Mouse (Mus musculus): ENCODE results near the gene Mctp2. TPM values are rescaled to one million over a fixed set of nuclear protein-coding genes. Genes with fewer than 3 reads are reported as not detected.

Gene Mctp2
- total and polyA plus RNA-seq, 3 experiments, result not detected

GRCm38 (mm10) chr7:72195709-72196108, 110.7 kb downstream of the Mctp2 start:
- no peak for DNase-seq (ENCODE audit: low read depth, low spot score)
- Histone ChIP-seq H3K9ac (ENCODE audit: control insufficient read depth, low read depth, low read length, poor library complexity, severe bottlenecking) (no peak overlapping the region), H3K4me3 (ENCODE audit: control insufficient read depth in 1 of 2, insufficient read depth in 1 of 2, low read depth in 2 of 2, low read length in 2 of 2) (no peak overlapping the region), H3K9me3 (replicated peaks; ENCODE audit: insufficient read depth, low read length) (no peaks in the 10 kb centered on the region), H3K36me3 (ENCODE audit: control insufficient read depth in 1 of 2, insufficient read depth in 2 of 2, low read length in 2 of 2) (no peaks in the 10 kb centered on the region), H3K27me3 (ENCODE audit: control insufficient read depth in 1 of 2, insufficient read depth in 2 of 2, low read length in 2 of 2) (no peaks in the 10 kb centered on the region), H3K27ac (ENCODE audit: control insufficient read depth, low read depth, low read length) (no peak overlapping the region), H3K79me2 (ENCODE audit: control insufficient read depth, insufficient read depth, low read length, poor library complexity) (no peaks in the 10 kb centered on the region), H3K4me1 (ENCODE audit: control insufficient read depth in 1 of 2, insufficient read depth in 2 of 2, low read length in 2 of 2) (no peaks in the 10 kb centered on the region)
- no peak for TF ChIP-seq SMC3 (IDR thresholded peaks at IDR 0.05; ENCODE audit: low read depth, low read length)
- TF ChIP-seq UBTF (IDR thresholded peaks at IDR 0.05; ENCODE audit: borderline replicate concordance, insufficient read depth, low read depth, low read length), result no peak
- TF ChIP-seq CTCF (IDR thresholded peaks at IDR 0.05 in 2 of 3, conservative IDR thresholded peaks at IDR 0.05 in 1 of 3; ENCODE audit: control insufficient read depth in 1 of 3, insufficient read depth in 1 of 3, low read depth in 2 of 3, low read length in 3 of 3, poor library complexity in 1 of 3, severe bottlenecking in 1 of 3), result no peak
- no peak for TF ChIP-seq USF1 (IDR thresholded peaks at IDR 0.05; ENCODE audit: low read depth, low read length)
- no peak for TF ChIP-seq MYC (IDR thresholded peaks at IDR 0.05; ENCODE audit: low read depth, low read length)
- no peak for TF ChIP-seq ZKSCAN1 (IDR thresholded peaks at IDR 0.05; ENCODE audit: low read depth, low read length)
- no peak for TF ChIP-seq ZC3H11A (IDR thresholded peaks at IDR 0.05; ENCODE audit: low read depth, low read length)
- no peak for TF ChIP-seq RCOR1 (IDR thresholded peaks at IDR 0.05; ENCODE audit: low read depth, low read length)
- TF ChIP-seq TCF12 (IDR thresholded peaks at IDR 0.05; ENCODE audit: low read depth, low read length), result no peak

GRCm38 (mm10) chr7:72193304-72193703, 113.1 kb downstream of the Mctp2 start:
- H3K27me3 ChIP-seq (ENCODE audit: control insufficient read depth in 1 of 2, insufficient read depth in 2 of 2, low read length in 2 of 2), result no peaks in the 10 kb centered on the region
- no peak for TF ChIP-seq TCF12 (IDR thresholded peaks at IDR 0.05; ENCODE audit: low read depth, low read length)
- no peak for DNase-seq (ENCODE audit: low read depth, low spot score)
- no peaks in the 10 kb centered on the region for H3K4me1 ChIP-seq (ENCODE audit: control insufficient read depth in 1 of 2, insufficient read depth in 2 of 2, low read length in 2 of 2)
- H3K4me3 ChIP-seq (ENCODE audit: control insufficient read depth in 1 of 2, insufficient read depth in 1 of 2, low read depth in 2 of 2, low read length in 2 of 2), result no peak overlapping the region
- no peak overlapping the region for H3K27ac ChIP-seq (ENCODE audit: control insufficient read depth, low read depth, low read length)
- H3K9ac ChIP-seq (ENCODE audit: control insufficient read depth, low read depth, low read length, poor library complexity, severe bottlenecking), result no peak overlapping the region
- no peaks in the 10 kb centered on the region for H3K79me2 ChIP-seq (ENCODE audit: control insufficient read depth, insufficient read depth, low read length, poor library complexity)
- no peaks in the 10 kb centered on the region for H3K36me3 ChIP-seq (ENCODE audit: control insufficient read depth in 1 of 2, insufficient read depth in 2 of 2, low read length in 2 of 2)
- H3K9me3 ChIP-seq (replicated peaks; ENCODE audit: insufficient read depth, low read length), result no peaks in the 10 kb centered on the region

- Histone ChIP-seq H3K27me3 (ENCODE audit: control insufficient read depth in 1 of 2, insufficient read depth in 2 of 2, low read length in 2 of 2) (no peaks in the 10 kb centered on the region), H3K27ac (ENCODE audit: control insufficient read depth, low read depth, low read length) (no peak overlapping the region), H3K9me3 (replicated peaks; ENCODE audit: insufficient read depth, low read length) (no peaks in the 10 kb centered on the region), H3K36me3 (ENCODE audit: control insufficient read depth in 1 of 2, insufficient read depth in 2 of 2, low read length in 2 of 2) (no peaks in the 10 kb centered on the region), H3K4me3 (ENCODE audit: control insufficient read depth in 1 of 2, insufficient read depth in 1 of 2, low read depth in 2 of 2, low read length in 2 of 2) (no peak overlapping the region), H3K4me1 (ENCODE audit: control insufficient read depth in 1 of 2, insufficient read depth in 2 of 2, low read length in 2 of 2) (no peaks in the 10 kb centered on the region), H3K79me2 (ENCODE audit: control insufficient read depth, insufficient read depth, low read length, poor library complexity) (no peaks in the 10 kb centered on the region), H3K9ac (ENCODE audit: control insufficient read depth, low read depth, low read length, poor library complexity, severe bottlenecking) (no peak overlapping the region)
- TF ChIP-seq SMC3 (IDR thresholded peaks at IDR 0.05; ENCODE audit: low read depth, low read length) (no peak), MYB (IDR thresholded peaks at IDR 0.05; ENCODE audit: low read depth, low read length) (no peak), KAT2A (conservative IDR thresholded peaks at IDR 0.05; ENCODE audit: low read depth, low read length) (no peak), ZKSCAN1 (IDR thresholded peaks at IDR 0.05; ENCODE audit: low read depth, low read length) (no peak), NELFE (IDR thresholded peaks at IDR 0.05; ENCODE audit: low read depth, low read length) (no peak), CTCF (IDR thresholded peaks at IDR 0.05 in 2 of 3, conservative IDR thresholded peaks at IDR 0.05 in 1 of 3; ENCODE audit: control insufficient read depth in 1 of 3, insufficient read depth in 1 of 3, low read depth in 2 of 3, low read length in 3 of 3, poor library complexity in 1 of 3, severe bottlenecking in 1 of 3) (no peak), GABPA (IDR thresholded peaks at IDR 0.05; ENCODE audit: low read depth, low read length) (no peak), POLR2AphosphoS5 (IDR thresholded peaks at IDR 0.05; ENCODE audit: borderline replicate concordance, low read depth, low read length) (no peak), TAL1 (IDR thresholded peaks at IDR 0.05; ENCODE audit: low read length) (no peak), TBP (IDR thresholded peaks at IDR 0.05; ENCODE audit: low read depth, low read length) (no peak), MAFK (IDR thresholded peaks at IDR 0.05; ENCODE audit: borderline replicate concordance, low read depth, low read length) (no peak), CHD2 (IDR thresholded peaks at IDR 0.05; ENCODE audit: low read length) (no peak), ZC3H11A (IDR thresholded peaks at IDR 0.05; ENCODE audit: low read depth, low read length) (no peak), GATA1 (IDR thresholded peaks at IDR 0.05; ENCODE audit: low read depth, low read length) (no peak), MAX (IDR thresholded peaks at IDR 0.05; ENCODE audit: low read length) (no peak)
- no peak for DNase-seq (ENCODE audit: low read depth, low spot score)
Measured at GRCm38 (mm10) chr7:72181651-72182050, 124.8 kb downstream of the Mctp2 start.
